Mouse (Mus musculus): Measurements from ENCODE around the gene Il1r1.
A peak's percentile ranks its signal among the peaks of the same experiment; 100 is the strongest.

The Il1r1 gene

DNA sequence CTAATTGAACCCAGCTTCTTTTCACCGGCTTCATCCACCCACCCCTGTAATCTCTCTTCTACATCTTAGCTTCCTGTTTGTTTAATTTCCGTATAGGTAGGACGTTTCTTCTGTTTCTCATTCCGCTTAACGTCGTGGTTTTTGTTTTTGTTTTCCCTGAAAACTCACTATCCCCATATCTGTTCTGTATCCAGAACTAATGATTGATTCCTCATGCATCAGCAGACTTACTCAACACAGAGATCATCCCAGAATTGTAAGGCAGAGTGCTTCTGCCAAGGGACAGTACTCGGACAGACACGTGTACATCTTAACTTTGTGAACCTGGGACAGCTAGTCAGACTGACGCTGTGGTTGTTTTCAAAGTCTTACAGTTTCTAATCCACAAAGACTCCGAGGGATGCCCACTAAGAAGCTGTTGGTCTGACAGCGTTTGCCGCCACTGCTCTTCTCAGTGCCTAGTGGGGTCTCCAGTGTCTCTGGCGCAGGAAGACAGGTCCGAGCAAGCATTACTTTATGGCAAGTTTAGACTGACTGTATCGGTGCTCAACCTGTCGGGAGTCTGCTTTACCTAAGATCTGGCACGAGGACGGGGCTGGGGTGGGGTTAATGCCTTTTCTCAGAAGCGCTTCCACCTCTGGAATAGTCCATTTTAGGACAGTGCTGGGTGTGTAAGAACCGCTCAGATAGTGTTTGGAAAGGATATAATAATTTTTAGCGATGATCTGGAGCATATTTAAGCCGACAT lies 100.2 kb downstream of the Il1r1 start:
- DNase-seq, result no peak

DNA sequence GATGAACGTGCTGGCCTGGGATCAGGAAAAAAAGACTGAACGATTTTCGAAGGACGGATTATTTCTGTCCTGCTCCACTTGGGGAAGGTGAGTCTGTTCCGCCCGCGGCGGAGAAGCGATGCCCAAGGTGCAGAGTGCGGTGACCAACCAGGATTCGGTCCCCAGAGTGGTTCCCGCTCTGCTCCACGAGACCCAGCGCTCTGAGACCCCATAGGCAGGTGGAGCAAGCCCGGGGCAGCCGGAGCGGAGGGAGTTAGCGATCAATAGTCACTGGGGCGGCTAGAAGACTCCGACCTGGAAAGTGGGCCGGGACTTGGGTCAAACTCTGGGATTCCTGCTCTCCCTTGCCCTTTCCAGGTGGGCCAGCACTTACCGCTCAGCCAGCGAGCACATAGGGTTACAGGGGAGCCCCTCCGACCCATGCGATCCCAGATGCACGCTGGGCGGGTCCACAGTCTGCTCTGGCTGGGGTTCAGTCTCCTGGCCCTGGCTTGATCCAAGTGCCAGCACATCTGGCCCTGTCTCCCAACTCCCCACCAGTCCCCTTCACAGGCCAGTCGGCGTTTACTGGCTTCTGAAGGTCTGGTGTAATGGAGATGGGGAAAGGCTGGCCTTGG lies 100.9 kb downstream of the Il1r1 start:
- peak; percentile 3 for DNase-seq

DNA sequence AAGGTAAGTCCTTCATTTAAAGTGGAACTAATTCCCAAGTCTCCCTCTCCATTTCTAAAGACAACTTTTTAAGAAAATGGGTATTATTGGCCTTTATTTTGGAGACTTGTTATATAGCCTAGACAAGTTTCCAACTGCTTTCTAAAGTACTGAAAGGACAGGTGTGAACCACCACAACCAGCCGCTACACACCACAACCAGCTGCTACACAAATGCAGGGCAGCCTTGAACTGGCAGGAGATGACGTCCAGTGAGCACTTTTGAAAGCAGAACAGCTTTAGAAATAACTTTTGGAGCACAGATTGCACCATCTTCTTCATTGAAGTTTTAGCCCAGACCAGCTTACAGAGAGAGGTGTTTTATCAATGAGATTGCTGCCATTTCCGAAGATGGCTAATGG lies 102.7 kb downstream of the Il1r1 start:
- DNase-seq, result no peak

GRCm38 (mm10) chr1:40329526-40329925 lies 104.6 kb downstream of the Il1r1 start:
- DNase-seq, result no peak

DNA sequence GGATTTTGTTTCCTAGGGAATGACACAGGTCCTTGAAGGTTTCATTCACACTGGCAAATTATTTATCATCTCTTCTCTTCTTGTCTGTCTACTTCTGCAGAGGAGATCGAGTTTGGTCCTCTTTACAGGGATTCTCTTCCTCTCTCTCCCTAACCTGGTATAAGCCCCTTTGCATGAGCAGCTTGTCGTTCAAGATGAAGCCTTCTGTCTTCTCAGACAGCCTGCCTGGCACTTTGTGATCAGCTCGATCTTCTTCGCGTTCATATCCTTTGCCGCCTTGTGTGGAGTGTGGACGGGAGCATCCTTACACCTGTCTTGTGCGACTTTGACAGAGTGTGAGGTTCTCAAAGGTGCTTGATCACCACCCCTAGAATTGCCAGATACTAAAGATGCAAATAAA lies 105.3 kb downstream of the Il1r1 start:
- DNase-seq, result no peak

DNA sequence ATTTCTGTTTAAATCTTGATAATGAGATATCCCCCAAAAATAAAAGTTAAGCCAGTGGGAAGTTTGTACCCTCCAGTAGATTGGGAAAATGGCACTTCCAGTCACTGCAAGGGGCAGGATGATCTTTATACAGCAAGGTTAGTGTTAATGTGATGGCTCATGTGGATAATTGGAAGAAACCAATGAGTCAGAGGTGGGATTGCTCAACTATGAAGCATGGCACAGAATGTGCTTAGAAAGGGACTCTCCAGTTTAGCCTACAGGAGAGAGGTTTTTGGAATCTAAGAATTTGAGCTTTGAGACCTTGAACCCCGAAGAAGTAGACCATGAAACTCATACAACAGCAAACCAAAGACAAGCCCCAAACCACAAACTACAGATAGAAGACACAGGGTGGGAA lies 114.5 kb downstream of the Il1r1 start:
- DNase-seq, result no peak

DNA sequence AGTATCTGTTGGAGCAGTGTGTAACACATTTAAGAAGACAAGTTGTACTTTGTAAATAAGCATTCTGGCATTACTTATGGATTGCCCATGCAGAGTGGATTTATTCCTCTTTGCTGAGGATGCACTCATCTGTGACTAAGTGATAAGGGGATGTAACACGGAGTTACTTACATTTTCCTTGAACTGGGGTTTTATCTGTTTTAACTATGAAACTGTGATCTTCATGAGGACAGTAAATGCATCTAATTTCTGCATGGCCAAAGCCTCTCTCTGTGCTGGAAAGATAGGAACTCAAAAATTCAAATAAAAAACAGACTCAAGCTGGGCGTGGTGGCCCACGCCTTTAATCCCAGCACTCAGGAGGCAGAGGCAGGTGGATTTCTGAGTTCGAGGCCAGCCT lies 115.2 kb downstream of the Il1r1 start:
- DNase-seq, result no peak

- DNase-seq, result no peak
Measured at GRCm38 (mm10) chr1:40352158-40352903, 127.5 kb downstream of the Il1r1 start.

GRCm38 (mm10) chr1:40352904-40353286 lies 128.0 kb downstream of the Il1r1 start:
- DNase-seq, result no peak

- no peak for DNase-seq
Measured at GRCm38 (mm10) chr1:40354665-40355064, 129.8 kb downstream of the Il1r1 start.

- peak; percentile 23 for DNase-seq
Measured at GRCm38 (mm10) chr1:40355431-40355843, 130.6 kb downstream of the Il1r1 start.

DNA sequence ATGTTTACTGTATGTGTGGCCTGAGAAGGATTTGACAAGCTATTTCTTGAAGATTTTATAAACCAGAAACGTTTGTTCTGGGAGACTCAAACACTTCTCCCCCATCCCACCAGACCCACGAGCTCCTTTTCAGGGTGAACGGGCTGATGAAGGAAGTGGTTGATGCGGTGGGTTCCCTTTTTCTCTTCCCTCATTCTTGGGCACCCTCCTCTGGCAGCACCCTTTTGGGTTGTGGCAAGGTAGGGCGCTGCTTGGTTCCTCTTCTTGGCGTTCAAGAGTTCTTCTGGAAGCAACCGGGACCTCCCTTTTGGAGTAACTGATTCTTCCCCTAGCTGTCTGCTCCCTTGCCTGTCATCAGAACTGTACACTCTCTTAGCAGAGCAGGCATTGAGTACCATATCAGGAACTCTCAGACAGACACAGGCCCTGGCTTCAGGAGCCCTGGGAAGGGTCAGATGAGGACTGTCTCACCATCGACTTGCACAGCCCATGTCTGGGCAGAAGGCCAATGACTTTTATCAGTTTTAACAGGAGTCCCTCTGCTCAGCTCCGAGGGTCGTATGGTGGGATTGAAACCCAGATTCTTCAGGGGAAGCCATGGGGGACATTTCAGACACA lies 131.1 kb downstream of the Il1r1 start:
- no peak for DNase-seq

DNA sequence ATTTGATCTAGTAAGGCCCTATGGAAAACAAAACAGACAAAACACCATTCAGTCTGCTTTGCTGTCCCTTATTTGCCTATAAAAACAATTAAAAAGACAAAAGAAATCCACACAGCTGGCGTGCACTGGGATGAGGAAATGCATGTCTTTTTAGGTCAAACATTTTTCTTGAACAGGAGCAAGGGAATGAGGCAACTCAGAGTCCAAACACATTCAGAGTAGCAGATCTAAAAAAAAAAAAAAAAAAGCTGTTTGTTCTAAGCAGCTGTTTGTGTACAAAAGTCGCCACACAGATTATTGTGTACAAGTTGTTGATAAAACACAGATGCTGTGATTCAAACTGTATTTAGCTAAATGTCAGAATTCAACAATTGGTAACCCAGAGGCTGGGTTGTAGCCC lies 133.0 kb downstream of the Il1r1 start:
- DNase-seq, result peak; percentile 41

DNA sequence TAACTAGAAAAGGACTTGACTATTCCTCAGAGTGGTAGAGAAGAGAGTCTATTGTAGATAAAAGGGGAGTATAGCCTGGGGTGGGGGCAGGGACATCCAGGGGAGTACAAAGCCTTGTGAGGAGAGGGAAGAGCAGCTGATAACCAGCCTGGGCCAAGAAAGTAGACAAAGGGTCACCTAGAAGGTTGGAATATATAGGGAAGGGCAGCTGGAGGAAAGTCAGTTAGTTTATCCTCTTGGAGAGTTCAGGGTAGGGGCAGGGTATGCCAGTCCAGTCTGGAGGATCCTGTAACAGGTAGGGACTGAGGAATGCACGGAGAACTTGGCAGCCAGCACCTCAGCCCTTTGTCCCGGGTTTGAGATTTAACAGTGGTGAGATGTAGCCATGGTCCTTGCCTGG lies 133.5 kb downstream of the Il1r1 start:
- no peak for DNase-seq

DNA sequence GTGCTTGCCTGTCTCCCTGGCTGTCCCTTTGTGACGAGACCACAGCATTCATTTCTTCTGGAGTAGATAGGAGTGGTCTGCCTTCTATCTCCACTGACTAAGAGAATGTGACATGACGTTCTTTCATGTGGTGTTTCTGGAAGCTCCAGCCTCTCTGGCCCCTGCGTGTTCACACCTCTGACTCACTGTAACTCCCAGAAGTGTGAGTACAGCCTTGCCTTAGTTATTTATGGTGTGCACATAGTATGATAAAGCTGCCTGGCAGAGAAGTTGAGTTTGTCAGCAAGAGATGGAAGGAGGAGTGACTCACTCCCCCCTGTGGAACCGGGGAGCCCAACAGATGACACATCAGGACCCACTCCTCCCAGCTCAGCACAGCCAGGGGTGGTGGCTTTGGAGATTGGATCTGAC lies 133.9 kb downstream of the Il1r1 start:
- DNase-seq, result peak; percentile 50

DNA sequence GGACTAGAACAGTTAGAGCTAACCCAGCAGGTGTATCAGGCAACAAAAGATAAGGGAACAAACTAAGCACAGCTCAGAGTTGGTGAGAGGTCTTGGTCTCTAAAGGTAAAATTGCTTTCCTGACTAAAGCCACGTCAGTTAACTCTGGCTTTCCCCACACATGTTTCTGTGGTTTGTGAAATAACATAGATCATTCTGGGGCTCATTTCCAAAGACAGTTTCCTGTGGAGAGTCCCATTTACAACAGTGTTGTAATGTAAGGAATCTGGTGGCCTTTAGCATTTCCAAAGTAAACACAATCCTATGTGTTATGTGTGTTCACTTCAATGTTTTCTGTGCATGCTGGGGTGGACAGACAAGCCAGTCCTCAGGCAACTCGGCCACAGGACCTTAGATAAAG lies 134.9 kb downstream of the Il1r1 start:
- DNase-seq, result no peak

DNA sequence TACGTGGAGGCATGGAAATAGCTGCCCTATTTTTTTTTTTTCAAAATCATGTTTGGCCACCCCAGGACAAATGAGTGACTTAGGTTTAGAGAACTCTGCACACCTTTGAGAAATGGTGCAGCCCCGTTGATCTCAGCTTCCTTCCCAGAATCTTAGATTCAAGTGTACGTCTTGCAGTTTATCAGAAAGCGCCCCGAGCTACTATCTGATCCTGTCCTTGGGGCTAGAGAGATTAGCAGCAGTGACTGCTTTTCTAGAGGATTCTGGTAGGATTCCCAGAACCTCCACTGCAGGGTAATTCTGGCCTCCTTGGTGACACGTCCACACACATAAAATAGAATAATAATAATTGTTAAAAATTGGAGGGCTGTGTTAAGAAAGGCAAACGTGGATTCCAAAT lies 136.1 kb downstream of the Il1r1 start:
- DNase-seq, result no peak

DNA sequence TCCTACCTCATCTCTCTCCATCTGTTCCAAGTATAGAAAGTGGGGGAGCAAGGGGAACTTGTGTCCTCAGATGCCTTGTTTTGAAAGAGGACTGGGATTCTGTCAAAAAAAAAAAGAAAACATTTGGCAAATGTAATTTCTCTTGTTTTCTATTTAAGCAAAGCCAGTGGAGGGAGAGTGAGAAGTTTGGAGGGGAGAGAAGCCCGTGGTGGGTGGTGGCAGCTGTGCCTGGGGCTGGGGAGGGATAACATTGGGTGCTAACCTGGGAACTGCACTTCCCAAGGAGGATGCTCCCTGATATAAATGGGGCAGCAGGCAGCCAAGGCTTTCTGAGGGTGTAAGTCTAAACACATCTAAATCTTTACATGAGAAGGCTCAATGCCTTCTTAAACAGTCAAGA lies 136.7 kb downstream of the Il1r1 start:
- peak; percentile 22 for DNase-seq

DNA sequence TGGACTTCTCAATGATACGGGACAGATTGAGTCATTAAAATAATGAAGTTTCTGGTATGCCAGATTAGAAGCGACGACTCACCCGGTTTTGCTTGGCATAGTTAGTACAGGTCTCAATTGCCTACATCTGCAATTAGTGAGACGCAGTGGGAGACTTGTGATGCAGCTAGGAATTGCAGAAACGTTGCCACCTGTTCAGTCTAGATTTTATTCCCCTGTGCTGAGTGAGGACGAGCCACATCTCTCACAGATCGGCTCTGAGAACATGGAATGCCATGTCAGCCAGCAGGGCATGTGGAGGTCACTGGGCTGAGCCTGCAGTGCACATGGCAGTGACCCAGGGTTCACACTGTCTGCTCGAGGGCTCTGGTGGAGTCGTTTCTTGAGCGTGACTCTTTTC lies 137.9 kb downstream of the Il1r1 start:
- DNase-seq, result no peak
